Mouse (Mus musculus) forebrain, postnatal 0 days (tissue): ENCODE measurements at regions not wholly inside any gene's neighbourhood (a gene's known extent, or its start where the extent isn't known, plus 50 kb on each side); places are given as distances from the start of the nearest gene placed in this dataset.

Experiments
- ATAC-seq: fragments of 200-750 bp; cut with Nextera tagmentation; 2 replicates; pipeline ENCODE4 v1.8.0; 2017; ENCODE audit warnings: mild to moderate bottlenecking, moderate library complexity
- DNase-seq: peaks from one replicate; pipeline ENCODE4 v3.0.0-alpha.2; 2015
- H3K27ac ChIP-seq: fragments of 300-500 bp; sonication (generic); 2 replicates; pipeline ENCODE4 v1.5.1; 2014; ENCODE audit warnings: low read depth, mild to moderate bottlenecking, antibody characterized with exemption, low read length, moderate library complexity, mixed read lengths
- H3K27me3 ChIP-seq: fragments of 300-500 bp; sonication (generic); 2 replicates; pipeline ENCODE4 v1.6.1; 2014; ENCODE audit warnings: mild to moderate bottlenecking, low read length, mixed read lengths; ENCODE audit not compliant: insufficient read depth
- H3K36me3 ChIP-seq: fragments of 300-500 bp; sonication (generic); 2 replicates; pipeline ENCODE4 v1.6.1; 2014; ENCODE audit warnings: mild to moderate bottlenecking, moderate library complexity; ENCODE audit not compliant: insufficient read depth
- H3K4me1 ChIP-seq: fragments of 300-500 bp; sonication (generic); 2 replicates; pipeline ENCODE4 v1.6.1; 2014; ENCODE audit warnings: antibody characterized with exemption; ENCODE audit not compliant: insufficient read depth
- H3K4me2 ChIP-seq: fragments of 300-500 bp; sonication (generic); 2 replicates; pipeline ENCODE4 v1.6.1; 2014; ENCODE audit warnings: low read depth, mild to moderate bottlenecking, moderate library complexity
- H3K4me3 ChIP-seq: fragments of 300-500 bp; sonication (generic); 2 replicates; pipeline ENCODE4 v1.5.1; 2014; ENCODE audit warnings: low read depth, low read length, mixed read lengths
- H3K9ac ChIP-seq: fragments of 300-500 bp; sonication (generic); 2 replicates; pipeline ENCODE4 v1.6.1; 2014; ENCODE audit warnings: mild to moderate bottlenecking
- H3K9me3 ChIP-seq: fragments of 300-500 bp; sonication (generic); 2 replicates; pipeline ENCODE4 v1.6.1; 2016; ENCODE audit warnings: low read length
- CTCF ChIP-seq: sonication (generic); IDR thresholded peaks from 2 replicates; pipeline ENCODE4 v1.5.1; 2016; ENCODE audit warnings: antibody characterized with exemption, control low read depth, low read depth
- WGBS: fragments of 180-500 bp; shearing (Covaris S2); extraction: QIAGEN DNeasy Blood & Tissue Kit; methylation state at CpG from one replicate; pipeline ENCODE4 v1.1.7; 2014; 5-methylcytosine and 5-hydroxymethylcytosine counted together

- Histone ChIP-seq H3K9ac (no peak overlapping the region), H3K27ac (no peak overlapping the region), H3K27me3 (no peaks in the 10 kb centered on the region), H3K4me3 (no peak overlapping the region), H3K9me3 (no peaks in the 10 kb centered on the region), H3K4me1 (no peaks in the 10 kb centered on the region), H3K4me2 (no peak overlapping the region), H3K36me3 (no peaks in the 10 kb centered on the region)
- WGBS: 61% methylated on average over 6 of the region's 6 CpGs
- ATAC-seq (no peak), DNase-seq (no peak)
- TF ChIP-seq CTCF: no peak
Measured at GRCm38 (mm10) chr14:102092557-102092956, 362.8 kb downstream of the Lmo7 start.

DNA sequence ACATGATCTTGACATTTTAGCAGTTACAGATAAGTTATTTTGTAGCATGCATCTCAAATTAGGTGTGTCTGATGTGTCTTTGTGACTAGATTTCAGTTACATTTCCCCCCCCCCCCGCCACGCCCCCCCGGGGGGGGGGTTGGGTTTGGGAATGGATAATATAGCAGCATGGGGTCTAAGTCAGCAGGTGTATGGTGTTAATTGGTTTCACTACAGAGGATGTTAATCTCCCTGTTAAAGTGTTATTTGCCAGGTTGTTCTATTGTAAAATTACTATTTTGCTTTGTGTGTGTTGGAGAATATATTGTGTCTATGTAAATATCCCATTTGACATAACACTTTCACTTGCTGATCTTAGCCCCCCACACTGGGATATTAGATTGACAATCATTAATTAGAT is 319.2 kb downstream of the Lmo7 start:
- ATAC-seq (no peak), DNase-seq (no peak)
- 16% methylated on average over 3 of the region's 3 CpGs for WGBS

DNA sequence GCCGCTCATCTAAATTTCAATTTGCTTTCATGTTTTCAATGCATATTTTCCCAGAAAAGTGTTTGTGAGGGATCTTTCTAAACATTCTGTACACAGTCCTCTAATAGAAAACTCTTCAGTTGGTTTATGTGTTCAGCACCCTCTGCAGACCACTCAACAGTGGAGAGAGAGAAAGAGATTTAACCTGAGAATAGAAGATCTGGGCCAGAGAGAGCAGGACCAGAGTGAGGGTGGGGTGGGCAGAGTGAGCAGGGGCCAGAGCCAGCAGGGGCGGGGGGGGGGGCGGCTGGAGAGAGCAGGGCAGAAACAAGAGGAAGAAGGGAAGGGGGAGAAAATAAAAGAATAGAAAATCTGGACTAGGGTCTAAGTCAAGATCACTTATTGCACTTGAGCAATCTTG is 318.7 kb downstream of the Lmo7 start:
- WGBS: 59% methylated on average over 2 of the region's 3 CpGs
- H3K4me2 ChIP-seq: no peak overlapping the region
- no peaks in the 10 kb centered on the region for H3K4me1 ChIP-seq
- no peaks in the 10 kb centered on the region for H3K27me3 ChIP-seq
- H3K4me3 ChIP-seq: no peak overlapping the region
- H3K9me3 ChIP-seq: no peaks in the 10 kb centered on the region
- no peak overlapping the region for H3K27ac ChIP-seq
- no peak for ATAC-seq
- no peak for TF ChIP-seq CTCF
- DNase-seq: no peak
- no peak overlapping the region for H3K9ac ChIP-seq
- H3K36me3 ChIP-seq: no peaks in the 10 kb centered on the region

More for the DNA sequence above, 319.2 kb downstream of the Lmo7 start:
- Histone ChIP-seq H3K36me3 (no peaks in the 10 kb centered on the region), H3K9me3 (no peaks in the 10 kb centered on the region), H3K4me2 (no peak overlapping the region), H3K4me1 (no peaks in the 10 kb centered on the region), H3K9ac (no peak overlapping the region), H3K27ac (no peak overlapping the region), H3K4me3 (no peak overlapping the region), H3K27me3 (no peaks in the 10 kb centered on the region)
- no peak for TF ChIP-seq CTCF

GRCm38 (mm10) chr14:102038145-102038544 is 308.4 kb downstream of the Lmo7 start:
- no peak overlapping the region for H3K4me2 ChIP-seq
- no peak for DNase-seq
- H3K9ac ChIP-seq: no peak overlapping the region
- H3K36me3 ChIP-seq: no peaks in the 10 kb centered on the region
- ATAC-seq: no peak
- TF ChIP-seq CTCF: no peak
- no peaks in the 10 kb centered on the region for H3K4me1 ChIP-seq
- H3K27ac ChIP-seq: no peak overlapping the region
- WGBS: 91% methylated on average over 2 of the region's 2 CpGs
- H3K27me3 ChIP-seq: no peaks in the 10 kb centered on the region
- H3K9me3 ChIP-seq: no peaks in the 10 kb centered on the region
- H3K4me3 ChIP-seq: no peak overlapping the region

DNA sequence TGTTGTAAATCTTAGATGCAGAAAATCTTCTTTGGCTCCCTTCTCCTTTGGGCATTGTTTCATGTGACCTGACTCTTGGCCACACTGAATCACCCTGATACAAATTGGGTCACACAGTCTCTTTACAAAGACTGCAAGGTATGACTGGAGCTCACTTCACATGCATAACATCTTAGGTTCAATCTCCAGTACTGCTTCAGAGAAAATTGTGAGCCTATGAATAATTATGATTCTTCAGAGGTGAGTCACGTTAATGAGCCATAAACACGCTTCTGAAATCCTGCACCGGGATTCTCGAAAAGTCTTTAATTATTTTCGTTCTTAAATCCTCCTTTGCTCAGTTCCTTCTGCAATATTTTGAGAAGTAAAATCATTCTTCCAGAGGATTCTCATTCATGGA is 307.7 kb downstream of the Lmo7 start:
- Histone ChIP-seq H3K27ac (no peak overlapping the region), H3K4me2 (no peak overlapping the region), H3K27me3 (no peaks in the 10 kb centered on the region), H3K9ac (no peak overlapping the region), H3K9me3 (no peaks in the 10 kb centered on the region), H3K4me3 (no peak overlapping the region), H3K4me1 (no peaks in the 10 kb centered on the region), H3K36me3 (no peaks in the 10 kb centered on the region)
- TF ChIP-seq CTCF: no peak
- no peak for DNase-seq
- ATAC-seq: no peak
- WGBS: 93% methylated on average over 5 of the region's 5 CpGs

- TF ChIP-seq CTCF: no peak
- Histone ChIP-seq H3K4me3 (no peak overlapping the region), H3K4me1 (no peaks in the 10 kb centered on the region), H3K36me3 (no peaks in the 10 kb centered on the region), H3K27ac (no peak overlapping the region), H3K27me3 (no peaks in the 10 kb centered on the region), H3K9me3 (no peaks in the 10 kb centered on the region), H3K4me2 (no peak overlapping the region), H3K9ac (no peak overlapping the region)
- DNase-seq (no peak), ATAC-seq (no peak)
- WGBS: 62% methylated on average over 10 of the region's 10 CpGs
Measured at GRCm38 (mm10) chr14:102031047-102031903, 301.5 kb downstream of the Lmo7 start.

DNA sequence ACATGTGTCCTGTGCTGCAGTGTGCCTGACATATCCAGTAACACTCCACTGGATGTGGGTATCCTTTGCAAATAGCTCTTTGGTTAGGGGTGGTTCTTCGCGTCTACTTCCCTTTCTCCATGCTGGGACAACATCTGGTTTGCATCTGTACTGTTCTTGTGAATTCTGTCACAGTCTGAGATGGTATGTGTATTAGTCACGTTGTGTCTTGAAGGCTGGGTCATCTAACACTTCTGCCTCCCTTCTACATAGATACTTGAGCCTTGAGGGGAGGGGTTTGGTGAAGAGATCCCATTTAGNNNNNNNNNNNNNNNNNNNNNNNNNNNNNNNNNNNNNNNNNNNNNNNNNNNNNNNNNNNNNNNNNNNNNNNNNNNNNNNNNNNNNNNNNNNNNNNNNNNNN is 294.9 kb downstream of the Lmo7 start:
- 84% methylated on average over 3 of the region's 3 CpGs for WGBS

More for the DNA sequence above, 294.9 kb downstream of the Lmo7 start:
- no peak for TF ChIP-seq CTCF
- Histone ChIP-seq H3K27me3 (no peaks in the 10 kb centered on the region), H3K36me3 (no peaks in the 10 kb centered on the region), H3K9ac (no peak overlapping the region), H3K9me3 (no peaks in the 10 kb centered on the region), H3K4me3 (no peak overlapping the region), H3K27ac (no peak overlapping the region), H3K4me2 (no peak overlapping the region), H3K4me1 (no peaks in the 10 kb centered on the region)
- DNase-seq (no peak), ATAC-seq (no peak)
